Mouse (Mus musculus) cerebellum, adult 18-20 months (tissue): Measurements from ENCODE around the gene Grm2.

Source experiments
- DNase-seq, 2 experiments: peaks; one replicate each; pipeline ENCODE4 v3.0.0; 2021

Gene Grm2

DNA sequence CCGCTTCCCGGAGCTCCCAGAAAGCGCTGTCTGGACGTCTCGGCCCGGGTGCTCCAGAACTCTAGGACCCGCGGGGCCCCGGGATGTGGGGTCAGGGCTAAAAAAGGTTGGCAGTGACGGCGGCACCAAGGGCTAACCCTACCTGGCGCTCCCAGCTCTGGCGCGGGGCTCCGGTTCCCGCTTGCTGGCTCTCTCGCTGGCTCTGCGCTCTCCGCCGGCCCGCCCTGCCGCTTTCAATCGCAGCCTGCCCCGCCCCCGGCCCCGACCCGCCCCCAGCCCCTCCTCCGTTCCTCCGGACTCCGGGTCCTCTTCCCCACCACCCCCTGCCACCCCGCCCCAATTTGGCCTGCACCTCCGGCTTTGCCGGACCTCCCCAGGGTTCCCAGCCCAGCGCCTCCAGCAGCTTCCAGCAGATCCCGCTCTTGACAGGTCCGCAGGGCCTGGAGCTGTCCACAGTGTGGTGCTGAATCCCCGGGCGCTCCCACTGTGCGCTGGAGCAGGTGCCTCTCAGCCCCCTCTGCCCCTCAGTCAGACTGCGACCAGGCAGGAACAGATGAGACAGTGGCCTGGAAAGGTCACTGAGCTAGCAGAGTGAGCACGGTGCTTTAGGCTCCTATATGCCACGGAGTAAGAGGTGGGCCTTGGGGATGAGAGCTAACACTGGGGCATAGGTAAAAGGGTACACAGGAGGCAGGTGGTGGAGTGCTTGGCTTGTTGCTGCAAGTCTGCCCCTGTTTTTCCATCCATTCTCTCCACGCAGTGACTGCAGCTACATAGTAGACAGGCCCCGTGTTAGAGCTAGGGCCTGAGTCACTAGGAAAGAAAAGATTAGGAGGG is at the start of gene Grm2:
TSS of gene Grm2 (minus strand) at position 199 of the 837 bp plus-strand sequence.
- DNase-seq: no peak

DNA sequence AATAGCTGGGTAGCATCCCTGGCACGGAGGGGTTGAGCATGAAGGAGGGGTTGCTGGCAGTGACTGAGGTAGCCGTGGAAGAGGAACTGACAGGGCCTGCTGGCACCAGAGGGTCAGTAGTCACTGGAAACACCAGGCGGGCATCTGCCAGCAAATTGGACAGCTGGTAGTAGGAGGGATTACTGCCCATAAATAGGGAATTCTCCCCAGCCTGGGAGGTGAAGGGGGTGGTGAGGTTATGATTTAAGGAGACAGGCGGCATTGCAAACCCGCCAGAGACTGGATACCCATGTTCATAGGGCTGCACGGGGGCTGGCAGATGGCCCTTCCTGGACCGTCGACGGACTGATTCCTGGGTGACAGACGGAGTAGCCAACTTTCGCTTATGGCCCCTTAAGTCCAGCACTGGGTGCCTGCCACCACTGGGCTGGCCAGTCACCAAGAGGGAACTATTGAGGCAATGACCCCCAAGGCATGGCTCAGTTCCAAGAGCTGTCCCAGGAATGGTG is 37.1 kb upstream of the Grm2 start:
- no peak for DNase-seq

DNA sequence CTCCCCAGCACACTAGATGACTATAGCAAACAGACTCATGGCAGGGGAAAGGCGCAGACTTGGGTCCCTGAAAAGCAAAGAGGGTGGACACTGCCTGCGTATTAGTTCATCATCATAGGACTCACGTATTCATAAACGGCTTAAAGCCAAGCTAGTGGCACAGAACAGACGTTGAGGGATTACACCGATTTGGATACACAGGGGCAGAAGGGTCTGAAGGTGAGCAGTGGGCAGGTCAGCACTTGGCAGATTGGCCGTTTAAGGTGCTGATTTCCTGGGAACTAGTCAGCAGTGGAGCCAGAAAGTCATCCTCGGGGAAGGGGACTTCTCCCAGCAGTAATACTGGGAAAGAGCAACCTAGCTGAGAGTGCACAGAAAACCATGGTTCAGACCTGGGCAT is 33.0 kb upstream of the Grm2 start:
- no peak for DNase-seq

DNA sequence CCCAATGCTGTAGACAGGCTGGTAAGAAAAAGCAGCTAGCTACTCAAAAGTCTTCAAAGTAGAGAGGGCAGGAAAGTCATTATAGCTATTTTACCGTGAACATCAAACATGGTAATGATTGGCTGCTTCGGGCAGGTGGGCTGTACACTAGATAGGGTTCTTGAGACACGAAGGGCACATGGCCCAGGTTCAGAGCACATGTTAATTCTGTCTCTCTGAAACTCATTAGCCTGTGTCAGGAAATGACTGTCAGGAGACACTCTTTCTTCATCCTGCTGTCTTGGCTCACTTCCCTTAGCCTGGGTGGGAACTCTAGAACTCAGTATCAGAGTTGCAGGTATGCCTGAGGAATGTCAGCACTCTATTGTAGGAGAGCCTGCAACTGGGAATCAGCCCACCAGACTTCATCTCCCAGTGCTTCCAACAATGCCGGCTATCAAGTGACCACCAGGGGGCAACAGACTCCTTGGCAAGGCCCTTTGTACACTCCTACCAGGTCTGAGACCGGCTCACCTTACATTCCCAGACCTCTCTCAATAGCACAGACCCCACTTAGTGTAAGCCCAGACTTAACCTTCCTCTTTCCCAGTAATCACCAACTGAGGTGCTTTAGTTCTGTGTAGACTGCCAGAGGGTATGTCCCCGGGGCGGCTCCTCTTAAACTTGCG is 31.2 kb upstream of the Grm2 start:
- peak; percentile 79 to 80 for DNase-seq

DNA sequence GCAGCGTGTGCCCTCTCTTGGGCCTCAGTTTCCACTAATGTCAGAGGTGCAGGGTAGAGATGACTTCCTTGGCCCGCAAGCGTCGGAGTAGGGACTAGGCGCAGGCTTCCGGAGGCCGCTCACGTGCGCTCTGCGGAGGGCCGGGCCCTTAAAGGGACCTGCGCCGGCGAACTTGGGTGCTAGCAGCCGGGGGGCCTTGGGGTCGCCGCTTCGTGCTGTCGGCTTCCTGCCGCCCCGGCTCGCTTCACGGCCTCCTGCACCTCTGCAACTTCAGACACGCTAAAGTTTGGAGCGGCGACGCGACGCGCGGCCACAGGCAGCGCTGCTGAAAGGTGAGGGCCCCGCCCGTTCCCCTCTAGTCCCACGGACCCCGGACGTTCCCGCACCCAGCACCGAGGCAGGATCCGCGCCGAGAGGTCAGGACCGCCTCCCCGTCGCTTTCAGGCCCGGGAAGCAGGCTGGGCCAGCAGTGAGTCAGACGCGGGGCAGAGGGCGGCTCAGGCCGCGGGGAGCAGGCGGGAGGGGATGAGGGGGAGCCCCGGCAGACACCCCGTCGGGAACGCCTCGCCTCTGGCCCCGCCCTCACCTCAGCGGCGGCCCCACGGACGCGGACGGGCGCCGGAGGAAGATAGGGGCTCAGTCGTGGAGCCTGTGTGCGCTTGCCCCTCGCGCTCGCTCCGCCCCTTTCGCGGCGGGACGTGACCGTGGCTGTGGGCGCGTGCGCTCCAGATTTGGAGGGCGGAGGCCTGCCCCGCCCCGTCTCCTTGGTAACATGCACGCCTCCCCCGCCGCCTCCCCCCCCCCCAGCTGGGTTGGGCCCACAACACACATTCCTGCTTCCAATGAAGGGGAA is 29.6 kb upstream of the Grm2 start, which contains the start of gene Tex264:
TSS of gene Tex264 (minus strand) at position 679 of the 853 bp plus-strand sequence.
- peak; percentile 88 to 90 for DNase-seq

DNA sequence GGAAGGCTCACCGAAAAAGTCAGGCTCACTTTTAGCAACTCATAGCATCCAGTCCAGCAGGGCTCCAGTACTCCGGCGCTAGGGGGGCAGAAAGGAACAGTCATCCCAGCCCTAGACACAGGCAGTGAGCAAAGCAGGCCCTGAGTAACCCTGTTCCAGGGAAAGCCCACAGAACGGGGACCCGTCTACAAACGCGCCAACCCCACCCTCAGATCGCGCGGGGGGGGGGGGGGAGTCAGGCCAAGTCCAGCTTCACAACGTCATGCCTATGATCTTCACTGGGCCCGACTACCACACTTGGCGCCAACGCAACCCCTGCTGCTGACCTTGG is 29.0 kb upstream of the Grm2 start:
- peak in 1 of 2 experiments; percentile 18 for DNase-seq

DNA sequence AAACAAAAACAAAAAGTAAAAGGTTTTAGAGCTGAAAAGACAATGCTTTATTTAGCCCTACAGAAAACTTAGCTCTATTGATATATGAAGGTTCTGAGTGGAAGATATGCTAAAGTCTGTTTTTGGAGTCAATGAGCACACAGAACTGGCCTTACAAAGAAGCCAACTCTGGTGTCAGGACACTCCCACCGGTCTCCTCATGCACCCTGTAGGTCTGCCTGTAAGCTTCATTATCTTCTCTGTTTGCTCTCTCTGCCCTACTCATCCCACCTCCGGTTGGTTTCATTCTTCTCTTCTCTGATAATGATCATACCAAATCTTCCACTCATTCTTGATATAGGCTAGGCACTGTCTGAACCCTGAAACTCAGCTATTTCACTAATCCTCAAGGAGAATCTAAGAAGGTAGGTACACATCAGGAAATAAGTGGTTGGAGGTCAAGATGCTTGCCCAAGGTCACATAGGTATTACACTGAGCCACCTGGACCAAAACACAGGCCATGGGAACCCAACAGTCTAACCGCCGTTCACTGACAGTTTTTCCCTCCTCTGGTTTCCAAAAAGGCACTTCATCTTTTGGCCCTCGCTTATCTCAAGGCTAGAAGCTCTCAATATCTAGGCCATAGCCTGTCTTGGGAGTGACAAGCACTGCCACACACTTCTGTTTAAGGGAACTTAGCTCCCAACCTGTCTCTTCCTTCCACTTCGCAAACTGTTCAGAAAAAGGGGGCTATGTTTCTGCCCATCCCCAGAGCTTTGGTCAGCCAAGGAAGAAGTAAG is 28.4 kb upstream of the Grm2 start:
- DNase-seq: no peak

DNA sequence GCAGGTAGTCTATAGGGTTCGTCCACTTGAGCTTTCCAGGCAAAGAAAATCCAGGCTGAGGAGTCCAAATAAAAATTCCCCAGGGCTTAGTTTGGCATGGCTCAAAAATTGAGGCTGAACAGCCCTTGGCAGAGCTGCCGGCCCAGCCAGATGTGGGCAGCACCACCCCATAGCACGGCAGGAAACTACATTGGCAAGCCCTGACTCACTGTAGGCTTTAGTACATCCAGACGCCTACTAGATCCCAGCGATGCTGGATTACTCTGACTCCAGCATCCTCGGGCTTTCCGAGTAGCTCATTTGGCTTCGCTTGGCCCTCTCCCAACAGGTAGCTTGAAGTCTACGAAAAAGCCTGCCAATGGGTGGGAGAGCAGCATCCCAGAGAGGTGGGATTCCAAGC is 25.1 kb upstream of the Grm2 start:
- DNase-seq: no peak

DNA sequence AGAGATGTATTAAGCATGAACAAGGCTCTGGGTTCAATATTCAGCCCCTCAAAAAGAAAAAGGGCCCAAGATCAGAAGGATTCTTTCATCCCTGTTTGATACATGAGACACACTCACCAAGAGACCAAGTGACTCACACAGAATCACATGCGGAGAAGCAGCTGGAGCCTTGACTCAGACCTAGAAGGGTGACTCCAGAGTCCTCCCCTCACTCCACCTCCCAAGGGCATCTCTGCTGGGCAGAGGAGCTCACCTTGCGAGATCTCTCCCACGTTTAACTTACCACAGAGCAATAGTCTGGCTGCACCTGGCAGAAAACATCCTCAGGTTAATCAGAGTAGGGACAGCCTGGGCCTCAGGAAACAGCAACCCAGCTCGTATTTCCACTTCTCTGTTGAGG is 22.4 kb upstream of the Grm2 start:
- DNase-seq: no peak

DNA sequence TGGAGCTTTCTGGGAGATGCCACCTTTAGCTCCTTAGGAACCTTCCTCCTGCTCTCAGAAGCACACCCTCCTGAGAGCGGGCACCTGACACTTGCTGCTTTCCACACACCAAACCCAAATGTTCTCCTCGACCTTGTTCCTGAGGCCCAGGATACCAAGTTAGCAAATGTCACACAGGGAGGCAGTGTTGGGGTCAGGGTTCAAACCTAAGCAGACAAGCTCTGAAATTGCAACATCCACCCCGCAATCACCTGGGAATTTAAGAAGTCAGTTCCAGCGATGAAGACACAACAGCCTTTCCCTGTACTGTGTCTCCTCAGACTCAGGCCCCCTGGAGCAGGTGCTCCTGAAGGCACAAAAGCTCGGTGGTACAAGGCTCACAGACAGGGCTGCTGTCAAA is 21.8 kb upstream of the Grm2 start:
- DNase-seq: no peak

DNA sequence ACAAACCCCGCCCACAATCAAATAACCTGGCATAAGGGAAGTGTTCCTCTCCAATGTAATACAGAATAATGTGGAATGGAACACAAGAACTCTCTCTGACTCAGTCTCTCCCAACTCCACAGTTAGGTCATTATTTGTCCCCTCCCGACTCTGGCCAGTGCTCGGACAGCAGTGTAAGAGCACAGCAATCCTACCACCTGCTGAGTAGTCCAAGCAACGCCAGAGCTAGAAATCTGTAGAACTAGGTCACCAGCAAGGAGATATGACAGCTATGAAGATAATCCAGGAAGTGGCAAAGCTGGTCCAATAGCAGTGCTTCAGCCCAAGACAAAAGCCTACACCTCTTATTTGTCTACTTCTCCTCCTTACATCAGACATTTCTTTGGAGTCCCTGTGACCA is 20.7 kb upstream of the Grm2 start:
- no peak for DNase-seq

DNA sequence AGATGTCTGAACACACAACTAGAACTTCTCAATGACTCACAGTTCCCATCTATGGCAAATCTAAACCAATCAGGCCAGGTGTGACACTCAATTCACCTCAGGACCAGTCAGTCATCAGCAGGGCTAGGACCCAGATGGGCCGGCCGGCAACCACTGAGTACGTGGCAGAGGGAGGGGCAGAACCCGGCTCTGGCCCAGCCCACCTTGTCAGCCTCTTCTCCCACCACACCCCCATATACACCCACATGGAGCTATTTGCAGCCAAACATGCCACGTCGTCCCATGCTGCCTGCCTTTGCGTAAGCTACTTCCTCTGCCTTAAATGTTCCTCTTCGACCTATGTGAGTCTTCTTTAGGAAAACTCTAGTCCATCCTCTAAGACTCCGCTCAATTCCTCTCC is 20.1 kb upstream of the Grm2 start:
- DNase-seq: no peak

DNA sequence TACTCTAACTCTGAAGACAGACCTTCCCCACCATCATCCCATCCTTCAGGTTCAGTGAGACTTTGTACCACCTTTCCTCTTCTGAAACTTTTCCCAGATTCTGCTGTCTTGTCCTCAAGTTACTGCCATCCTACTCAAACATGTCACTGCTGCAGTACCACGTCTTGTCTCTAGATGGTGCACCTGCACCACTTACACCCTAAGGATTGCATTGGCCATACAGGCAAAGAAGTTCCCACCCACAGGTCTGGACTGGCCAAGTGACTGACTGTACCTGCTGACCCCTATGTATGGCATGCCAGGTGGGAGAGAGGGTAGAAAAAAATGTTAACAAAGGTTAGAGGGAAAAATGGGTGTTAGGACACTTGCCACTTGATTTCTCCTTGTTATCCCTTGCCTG is 19.6 kb upstream of the Grm2 start:
- DNase-seq: peak; percentile 82 to 89

DNA sequence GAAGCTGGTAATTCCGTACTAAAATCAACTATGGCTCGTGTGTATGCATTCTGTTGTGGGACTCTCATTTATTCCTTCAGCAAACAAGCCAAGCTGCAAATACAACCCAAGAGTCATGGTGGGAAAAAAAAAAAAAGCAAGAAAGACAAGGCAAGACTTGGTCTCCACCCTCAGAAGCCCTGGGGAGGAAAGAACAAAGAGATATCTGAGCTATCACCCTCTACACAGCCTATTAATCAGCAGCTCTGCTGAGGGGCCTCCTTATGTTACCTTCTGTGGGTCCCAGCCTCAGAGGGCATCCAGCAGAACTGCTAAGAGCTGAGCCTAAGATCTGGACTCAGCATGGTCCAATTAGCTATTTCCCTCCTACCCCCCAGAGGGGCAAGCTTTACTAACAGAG is 18.0 kb upstream of the Grm2 start:
- DNase-seq: no peak

DNA sequence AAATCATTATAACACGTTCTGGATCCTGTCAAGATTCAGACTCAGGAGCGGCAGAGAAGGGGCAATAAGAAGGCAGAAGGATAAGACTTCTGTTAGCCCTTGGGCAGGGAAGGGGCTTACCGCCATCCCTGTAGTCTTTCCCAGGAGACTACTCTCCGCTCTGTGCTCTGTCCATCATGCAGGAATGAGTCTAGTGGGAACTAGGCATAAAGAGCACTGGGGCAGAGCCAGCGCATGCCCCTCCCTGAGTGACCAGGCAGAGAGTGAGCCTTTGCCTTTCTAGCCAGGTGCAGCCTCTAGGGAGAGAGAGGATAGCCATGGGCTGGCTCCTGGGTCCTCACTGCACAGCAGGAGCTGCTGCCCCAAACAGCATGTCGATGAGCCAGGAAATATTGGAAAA is 9.0 kb upstream of the Grm2 start:
- DNase-seq: no peak

DNA sequence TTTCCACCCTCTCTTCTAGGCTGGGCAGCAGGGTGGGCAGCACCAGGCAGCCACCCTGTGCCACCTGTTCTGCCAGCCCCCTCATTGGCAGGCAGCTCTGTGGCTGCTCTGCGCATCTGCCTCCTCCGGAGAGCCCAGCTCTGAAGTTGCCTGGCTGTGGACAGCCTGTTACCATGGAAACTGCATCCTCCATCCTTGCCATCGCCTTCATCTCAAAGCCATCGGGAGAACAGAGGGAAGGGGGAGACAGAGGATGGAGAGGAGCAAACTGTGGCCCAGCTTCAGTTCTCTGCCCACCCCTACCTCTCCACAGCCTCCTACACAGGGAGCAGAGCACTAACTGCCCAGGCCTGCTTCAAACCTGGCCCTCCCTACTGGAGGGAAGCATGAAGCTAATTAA is 8.6 kb upstream of the Grm2 start:
- no peak for DNase-seq

DNA sequence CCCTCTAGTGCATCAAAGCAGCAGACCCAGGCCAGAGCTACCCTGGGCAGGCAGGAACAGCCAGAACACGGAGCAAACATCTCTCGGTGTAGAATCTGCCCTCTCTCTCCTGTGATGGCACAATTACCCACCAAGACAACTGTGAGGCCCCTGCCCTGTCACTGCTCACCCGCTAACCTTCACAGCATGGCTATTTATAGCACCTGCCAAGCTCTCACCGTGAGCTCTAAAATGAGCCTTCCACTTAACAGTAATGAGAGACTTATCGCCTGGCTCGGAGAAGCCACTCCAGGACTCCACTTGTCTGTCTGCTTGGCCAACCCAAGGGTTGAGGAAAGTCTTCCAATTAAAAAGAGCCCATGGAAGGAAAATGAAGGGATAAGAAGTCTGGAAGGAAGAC is 7.3 kb upstream of the Grm2 start:
- no peak for DNase-seq

DNA sequence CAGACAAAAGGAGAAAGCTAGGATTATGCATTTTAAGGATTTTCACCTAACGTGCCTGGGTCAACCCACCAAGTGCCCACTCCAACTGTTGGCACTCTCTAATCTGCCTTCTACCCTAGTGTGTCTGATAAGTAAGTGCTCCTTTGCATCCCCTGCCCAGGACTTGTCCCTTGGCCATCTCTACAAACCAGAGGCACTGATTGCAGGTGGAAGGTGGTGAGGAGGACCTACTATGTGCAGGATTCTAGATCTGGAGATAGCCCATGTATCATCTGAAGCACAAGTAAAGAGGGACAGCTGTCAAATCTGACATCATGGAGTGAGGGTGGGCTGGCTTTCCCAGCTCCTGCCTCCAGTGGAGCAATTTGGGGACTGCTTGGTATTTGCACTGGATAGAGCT is 4.1 kb upstream of the Grm2 start:
- no peak for DNase-seq

DNA sequence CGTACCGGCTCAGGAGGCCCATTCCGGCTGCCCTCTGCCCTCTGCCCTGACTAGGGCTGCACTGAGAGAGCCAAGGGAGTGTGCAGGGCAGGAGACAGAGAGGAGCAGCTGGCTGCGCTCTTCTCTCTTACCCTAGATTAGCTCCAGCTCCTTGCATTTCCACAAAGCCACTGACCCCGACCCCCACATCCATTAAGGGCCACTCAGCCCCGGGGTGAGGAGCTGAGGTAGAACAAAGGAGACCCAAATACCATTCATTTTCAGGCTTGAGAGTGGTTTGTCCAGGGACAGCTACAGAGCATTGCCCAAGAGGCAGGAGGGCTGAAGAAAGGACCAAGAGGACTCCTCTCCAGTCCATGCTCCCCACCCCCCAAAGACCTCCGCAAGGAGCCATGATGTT is 3.6 kb upstream of the Grm2 start:
- DNase-seq: no peak

DNA sequence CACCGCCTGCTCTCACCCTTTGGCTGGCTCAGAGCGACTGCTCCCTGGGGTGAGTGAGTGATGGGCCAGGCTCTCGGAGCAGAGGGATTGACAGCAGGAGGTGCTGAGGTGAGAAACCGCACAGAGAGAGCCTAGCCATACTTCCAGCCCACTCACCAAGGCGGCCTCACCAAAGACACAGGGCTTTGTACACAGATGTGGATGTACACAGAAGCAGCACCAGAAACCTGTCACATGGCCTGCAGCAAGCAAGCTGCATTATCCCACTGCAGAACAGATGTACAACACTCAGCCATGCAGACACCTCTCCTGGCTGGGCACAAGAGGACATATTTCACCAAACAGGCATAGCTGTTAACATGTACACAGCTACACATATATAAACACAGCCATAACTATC is 1.7 kb upstream of the Grm2 start:
- DNase-seq: no peak

DNA sequence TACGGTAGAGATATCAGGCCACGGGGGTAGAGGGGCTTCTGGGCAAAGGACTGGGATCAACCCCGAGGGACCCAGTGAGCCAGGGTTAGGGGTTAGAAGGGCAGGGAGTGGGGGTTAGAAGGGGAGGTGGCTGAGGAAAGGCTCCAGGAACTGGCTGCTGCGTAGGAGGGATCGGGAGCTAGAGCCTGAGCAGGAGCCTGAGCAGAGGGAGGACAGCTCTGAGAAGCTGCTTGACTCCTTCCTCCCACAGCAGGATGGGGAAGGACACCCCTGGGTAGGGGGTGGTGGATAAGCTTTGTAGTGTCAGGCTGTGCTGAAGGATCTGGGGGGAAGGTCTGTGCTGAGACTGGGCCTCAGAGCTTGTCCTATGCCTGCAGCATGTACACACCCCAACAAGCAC is 938 bp upstream of the Grm2 start:
- no peak for DNase-seq

DNA sequence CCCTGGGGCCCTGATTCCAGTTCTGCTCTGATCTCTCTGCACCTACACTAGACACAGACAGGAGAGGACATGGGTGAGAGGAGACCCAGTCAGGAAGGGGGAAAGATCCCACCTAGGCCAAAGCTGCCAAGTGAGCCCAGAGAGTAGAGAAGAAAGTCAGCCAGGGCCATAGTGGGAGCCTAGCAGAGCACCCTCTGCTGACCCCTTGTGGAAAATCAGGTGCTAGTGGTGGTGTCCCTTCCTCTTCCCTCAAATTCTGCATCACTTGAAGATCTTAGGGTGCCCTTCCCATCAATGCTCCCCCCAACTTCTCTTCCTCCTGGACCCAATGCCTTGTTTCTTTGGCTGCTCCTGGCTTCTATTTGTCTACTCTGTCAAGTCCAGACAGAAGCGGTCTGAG is 3.2 kb downstream of the Grm2 start:
- DNase-seq: no peak

DNA sequence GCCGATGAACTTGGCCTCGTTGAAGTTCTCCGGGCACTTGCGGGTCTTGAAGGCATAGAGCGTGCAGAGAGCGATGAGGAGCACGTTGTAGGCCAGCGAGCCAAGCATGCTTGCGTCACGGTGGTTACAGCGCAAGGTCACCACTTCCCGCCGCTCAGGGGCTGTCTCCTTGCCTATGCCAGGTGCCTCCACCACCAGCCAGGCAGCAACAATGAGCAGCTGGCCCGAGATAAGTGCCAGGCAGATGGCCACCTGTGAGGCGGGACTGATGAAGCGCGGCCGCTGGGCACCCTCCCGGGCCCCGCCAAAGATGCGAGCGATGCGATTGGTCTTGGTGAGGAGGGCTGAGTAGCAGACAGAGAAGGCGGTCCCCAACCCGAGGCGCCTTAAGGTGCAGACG is 8.7 kb downstream of the Grm2 start:
- no peak for DNase-seq
